Mouse (Mus musculus): ENCODE results near the gene Cdk2ap2.

DNA sequence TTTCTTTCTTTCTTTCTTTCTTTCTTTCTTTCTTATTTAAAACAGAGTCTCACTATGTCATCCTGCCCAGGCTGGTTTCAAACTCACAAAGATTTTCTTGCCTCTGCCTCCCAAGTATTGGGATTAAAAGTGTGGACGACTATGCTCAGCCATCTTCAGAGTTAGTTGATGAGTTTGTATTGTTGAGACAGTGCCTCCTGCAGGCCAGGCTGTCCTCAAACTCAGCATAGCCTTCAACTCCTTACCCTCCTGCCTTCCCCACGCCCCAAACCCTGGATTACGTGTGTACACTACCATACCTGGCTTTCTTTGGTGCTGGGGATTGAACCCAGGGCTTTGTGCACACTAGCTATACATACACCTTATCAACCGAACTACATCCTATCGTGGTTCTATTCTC, 39.5 kb downstream of the Cdk2ap2 start:
- TF ChIP-seq CTCF (IDR thresholded peaks at IDR 0.05; ENCODE audit: borderline replicate concordance, insufficient read depth, low read length): no peak
- TF ChIP-seq POLR2A (IDR thresholded peaks at IDR 0.05; ENCODE audit: low read depth, low read length): no peak

All from embryonic fibroblast, embryonic 13.5 days (primary cell).